Mouse (Mus musculus) cerebellum, adult (tissue): ENCODE measurements around the gene Pthlh.
A peak's percentile ranks its signal among the peaks of the same experiment; 100 is the strongest.
"Not testable (repeated sequence)": the region's sequence is repeated elsewhere in the genome, so short reads cannot be mapped to it uniquely, and the experiment has no call there.

ENCODE experiments used
- ATAC-seq: cut with Nextera tagmentation; 2 replicates; pipeline ENCODE4 v1.9.2; 2017; ENCODE audit warnings: mild to moderate bottlenecking, moderate library complexity, mixed read lengths; ENCODE audit not compliant: insufficient number of reproducible peaks, low FRiP score, low TSS enrichment

Pthlh gene

DNA sequence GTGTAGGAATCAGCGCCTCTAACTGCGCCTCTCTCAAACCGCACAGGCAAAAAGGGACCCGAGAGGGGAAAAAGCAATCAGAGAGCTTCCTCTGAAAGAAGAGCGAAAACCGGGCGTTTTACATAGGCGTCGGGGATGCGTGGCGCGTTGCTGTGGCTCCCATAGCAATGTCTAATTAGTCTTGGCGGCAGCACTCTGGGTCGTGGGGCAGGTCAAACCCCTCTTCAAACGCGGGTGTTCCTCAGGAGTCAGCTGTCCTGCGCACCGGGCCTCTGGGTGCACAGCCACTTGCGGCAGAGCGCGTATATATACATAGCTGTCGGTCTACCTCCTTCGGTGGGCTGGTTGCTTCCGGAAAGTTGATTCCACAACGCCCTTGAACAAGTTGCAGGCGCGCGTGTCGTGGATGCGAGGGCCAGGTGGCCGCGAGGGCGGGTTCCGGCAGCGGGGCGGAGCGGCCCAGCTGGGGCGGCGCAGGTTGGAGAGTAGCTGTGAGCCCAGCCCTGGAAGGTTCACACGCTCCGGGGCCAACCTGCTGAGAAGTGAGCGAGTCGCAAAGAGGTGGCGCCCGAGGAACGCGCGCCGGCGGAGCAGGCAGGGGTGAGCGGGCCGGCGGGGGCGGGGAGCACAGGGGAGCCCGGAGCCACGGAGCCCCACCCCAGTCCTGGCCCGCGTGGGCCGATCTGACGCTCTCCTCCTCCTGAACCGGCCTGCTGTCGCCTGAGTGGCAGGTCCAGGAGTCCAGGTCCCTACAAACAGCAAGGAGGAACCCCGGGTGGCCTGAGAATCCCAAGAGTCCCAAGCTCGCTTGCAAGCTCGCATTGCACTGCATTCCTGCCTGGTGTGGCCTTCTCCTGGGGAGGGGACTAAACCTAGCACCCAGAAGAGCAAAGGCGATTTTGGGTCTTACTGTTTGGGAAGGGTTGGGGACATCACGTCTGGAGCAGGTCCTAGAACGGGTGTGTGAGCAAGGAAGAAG is at the start of gene Pthlh:
TSS of gene Pthlh (minus strand) at position 597 of the 979 bp plus-strand sequence.
- peak; percentile 56; the same call in 1 of the 2 replicates for ATAC-seq

DNA sequence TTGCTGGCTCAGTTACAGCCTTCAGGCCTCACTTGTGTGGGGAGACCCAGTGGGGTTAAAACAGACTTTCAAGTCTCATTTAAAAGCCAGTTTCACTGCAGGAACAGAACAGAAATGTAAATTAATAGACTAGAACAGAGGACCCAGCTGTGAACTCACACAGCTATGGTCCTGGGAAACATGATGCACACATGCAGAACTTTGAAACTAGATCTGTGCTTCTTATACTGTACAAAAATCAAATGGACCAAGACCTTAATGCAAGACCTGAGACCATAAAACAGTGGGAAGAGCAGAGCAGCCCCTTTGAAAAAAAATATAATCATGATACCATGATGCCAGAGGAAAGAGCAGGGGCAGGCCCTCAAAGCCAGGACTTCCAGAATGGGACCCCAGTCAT is 49.3 kb upstream of the Pthlh start:
- no peak for ATAC-seq

DNA sequence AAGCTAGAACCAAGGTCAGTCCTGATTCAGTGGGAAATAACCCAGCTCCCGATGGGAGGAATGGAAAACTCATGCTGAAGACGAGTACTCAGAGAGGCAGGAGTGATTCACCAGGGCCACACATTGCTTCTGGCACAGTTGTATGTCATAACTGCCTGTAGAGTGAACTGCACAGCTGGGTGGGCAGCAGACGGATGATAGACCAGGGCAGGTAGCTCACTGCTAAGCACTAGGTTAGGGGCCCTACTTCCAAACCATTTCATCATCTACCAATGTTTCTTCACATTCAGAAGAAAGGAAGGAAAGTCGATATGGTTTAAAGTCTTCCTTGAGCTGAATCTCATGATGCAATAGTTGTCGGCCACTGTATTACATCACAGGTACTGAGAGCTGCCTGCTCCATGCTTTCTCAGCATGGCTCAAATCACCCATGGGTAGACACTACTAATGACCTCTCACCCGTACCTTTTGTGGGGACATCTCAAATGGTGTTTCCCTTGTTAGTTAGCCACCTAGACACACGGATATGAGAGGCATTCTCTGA is 46.5 kb upstream of the Pthlh start:
- ATAC-seq: no peak

DNA sequence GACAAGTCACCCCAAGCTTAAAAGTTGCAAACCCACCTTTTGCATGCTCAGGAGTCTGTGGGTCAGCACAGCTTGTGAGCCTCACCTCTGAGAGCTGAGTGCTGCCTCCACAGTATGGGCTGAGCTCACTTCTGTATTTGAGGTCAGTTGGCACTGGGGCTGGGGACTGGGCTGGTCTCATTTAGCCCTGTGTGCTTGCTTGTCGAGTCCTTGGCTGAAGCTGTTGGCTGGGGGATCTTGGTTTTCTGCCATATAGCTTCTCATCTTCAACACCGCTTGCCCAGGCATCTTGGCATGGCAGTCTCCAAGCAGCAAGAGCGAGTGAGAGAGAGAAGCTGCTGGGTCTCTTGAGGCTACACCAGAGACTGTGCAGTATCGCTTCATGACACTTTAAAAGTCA is 46.1 kb upstream of the Pthlh start:
- 0 out of 2 replicates have a peak, but pooled peaks have one; percentile 45 for ATAC-seq

DNA sequence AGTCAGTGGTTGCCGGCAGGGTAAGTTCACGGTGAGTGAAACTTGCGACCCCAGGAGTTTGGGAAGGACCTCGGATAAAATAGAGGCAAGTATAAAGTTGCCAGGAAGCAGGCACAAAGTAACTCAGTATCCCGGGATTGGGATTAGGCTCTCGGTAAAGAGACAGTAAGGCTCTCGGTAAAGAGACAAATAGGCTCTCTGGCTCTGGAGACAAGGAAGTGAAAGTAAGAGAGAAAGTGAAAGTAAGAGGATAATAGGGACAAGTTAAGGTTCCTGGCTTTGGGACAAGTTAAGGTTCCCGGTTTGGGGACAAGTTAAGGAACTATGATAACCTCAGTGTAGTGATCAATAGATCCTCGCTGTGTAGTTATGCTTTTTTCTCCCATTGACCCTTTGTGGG is 40.3 kb upstream of the Pthlh start:
- not testable (repeated sequence) for ATAC-seq

DNA sequence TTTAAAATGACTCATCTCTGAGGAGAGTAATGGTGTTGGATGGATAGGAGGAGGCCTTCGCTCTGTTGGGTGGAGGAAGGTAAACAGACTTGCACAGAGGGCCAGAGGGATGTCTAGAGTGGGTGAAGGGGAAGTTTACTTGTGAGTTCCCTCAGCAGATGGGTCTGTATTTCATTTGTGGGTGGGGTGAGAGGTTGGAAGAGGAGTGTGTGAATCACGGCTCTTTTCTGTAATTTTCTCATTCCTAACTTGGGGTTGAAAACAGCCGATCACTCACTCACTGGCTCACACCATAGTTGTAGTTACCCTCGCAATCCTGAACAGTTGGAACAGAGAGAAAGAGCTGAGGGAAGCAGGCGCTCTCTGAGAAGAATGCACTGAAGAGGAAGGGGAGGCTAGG is 35.6 kb upstream of the Pthlh start:
- no peak for ATAC-seq

DNA sequence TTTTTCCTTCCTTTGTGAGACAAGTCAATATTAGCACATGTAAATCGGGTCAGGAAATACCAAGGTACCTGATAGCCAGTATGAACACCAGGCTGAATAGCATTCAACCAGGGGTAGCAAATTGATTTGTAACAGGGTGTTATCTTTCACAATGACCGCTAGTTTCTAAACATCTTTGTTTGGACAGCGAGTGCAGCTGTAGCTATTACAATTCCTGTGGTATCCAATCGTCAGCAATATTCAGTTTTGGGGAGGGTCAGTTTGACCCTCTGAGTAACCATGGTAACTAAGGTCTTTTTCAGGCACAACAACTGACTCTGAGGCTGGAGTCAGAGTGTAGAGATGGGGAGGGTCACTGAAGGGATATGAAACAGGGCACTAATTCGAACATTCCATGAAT is 15.3 kb upstream of the Pthlh start:
- no peak for ATAC-seq

DNA sequence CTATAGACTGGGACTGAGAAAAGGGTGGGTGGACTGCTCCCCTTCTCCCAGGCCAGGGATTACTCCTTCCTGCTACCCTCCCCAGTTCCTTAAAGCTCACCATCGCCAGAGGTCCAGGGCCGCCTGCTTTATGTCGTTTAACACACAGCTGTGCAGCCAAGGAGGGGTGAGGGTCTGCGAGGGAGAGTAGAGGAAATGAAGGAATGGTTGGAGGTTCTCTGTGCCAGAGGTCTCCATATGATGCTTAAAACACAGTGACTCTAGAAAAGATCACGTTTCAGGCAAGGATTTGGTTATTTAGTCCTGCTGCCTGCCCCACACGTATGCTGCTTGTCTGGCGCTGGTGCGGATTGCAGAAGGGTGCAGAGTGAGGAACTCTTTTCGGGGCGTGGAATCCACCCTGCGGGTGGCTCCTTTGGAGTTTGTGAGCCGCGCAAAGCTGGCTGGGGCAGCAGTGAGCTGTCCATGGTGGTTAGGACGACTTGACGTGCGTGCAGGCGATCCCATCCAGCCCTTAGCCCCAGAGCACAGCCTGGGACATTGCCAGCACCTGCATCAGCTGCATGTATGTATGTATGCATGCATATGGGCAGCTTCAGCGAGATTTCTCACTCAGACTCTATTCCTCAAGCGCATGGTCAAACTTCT is 4.3 kb upstream of the Pthlh start:
- no peak for ATAC-seq

DNA sequence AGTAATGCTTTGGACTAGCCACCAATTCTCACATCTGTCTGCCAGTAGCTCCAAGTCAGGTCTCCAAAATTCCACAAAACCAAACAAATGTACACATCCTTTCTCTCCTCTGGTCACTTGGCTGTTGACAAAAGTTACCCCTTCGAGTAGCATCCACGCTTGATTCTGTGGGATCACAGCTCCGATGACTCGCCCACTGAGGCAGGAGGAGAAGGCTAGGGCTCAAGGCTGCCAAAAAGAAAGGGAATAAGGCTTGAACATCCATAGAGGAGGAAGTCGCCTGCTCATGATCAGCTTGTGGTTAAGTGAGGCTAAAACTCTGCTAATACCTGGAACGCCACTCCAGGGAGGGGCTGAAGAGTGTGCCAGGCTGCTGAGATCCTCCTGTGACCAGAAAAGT is 2.5 kb upstream of the Pthlh start:
- no peak for ATAC-seq

DNA sequence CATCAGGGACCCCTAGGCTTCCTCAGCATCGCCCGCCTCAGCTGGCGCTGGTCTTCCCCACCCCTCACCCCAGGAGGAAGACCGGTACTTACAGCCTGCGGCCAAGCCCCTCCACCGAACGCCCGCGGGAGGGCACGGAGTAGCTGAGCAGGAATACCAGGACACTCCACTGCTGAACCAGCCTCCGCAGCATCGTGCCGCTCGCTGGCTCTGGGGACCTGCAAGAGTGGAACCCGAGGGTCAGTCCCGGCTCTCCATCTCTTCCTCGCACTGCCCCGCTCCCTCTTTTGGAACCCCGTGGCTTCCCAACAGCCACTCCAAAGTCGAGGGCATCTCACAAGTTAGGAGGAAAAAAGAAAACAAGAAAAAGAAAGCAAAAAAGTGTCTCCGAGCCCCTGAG is 805 bp downstream of the Pthlh start:
- no peak for ATAC-seq

DNA sequence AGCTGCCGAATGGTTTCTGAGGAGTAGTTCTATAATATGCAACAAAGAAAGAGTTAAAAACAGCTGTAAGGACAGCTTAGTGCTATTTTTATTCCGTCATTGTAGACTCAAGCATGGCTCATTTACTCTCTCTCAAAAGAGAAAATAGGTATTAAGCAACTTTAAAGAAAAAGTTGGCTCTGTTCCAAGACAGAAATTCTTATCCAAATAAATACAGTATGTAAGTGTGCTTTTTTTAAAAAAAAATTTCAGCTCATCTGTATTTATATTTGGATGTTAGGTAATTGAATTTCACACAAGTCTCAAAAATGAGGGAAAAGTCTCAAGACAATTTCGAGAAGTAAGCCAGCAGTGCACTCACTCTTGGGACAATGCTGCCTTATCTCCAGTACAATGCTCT is 2.4 kb downstream of the Pthlh start:
- ATAC-seq: no peak

DNA sequence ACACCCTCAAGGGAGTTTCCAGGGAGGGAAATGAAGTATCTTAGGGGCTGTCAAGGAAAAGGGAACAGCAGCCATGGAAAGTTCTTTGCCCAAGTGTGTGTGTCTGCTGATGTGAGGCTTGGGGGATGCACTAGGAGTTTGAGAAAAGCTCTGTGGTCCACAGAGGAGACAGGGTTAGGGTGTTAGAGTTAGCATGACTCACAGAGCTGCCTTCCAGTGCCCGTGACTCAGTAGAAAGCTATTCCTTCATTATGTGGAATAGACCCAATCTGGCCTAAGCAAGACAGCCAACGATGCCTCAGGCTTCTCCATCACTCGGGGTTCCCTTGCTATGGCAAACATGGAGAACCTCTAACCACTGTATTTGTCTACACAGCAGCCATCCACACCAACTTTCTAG is 3.2 kb downstream of the Pthlh start:
- ATAC-seq: no peak

DNA sequence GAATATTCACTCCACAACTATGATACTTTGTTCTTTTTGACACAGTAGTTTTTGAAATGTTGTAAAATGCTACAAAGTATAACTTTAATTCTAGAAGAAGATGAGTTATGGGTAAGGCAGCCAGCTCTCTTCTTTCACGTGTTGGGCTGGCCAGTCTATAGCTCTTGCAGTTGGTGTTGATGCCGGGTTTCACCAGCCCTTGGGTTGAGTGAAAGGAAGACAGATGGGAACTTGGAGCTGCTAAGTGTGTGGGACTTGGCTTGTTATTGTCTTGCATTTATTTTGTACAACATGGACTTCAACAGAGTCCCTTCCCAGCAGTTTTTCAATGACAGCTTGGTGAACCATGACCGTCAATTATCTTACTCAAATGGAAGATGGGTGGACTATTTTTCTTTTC is 16.2 kb downstream of the Pthlh start:
- ATAC-seq: no peak

DNA sequence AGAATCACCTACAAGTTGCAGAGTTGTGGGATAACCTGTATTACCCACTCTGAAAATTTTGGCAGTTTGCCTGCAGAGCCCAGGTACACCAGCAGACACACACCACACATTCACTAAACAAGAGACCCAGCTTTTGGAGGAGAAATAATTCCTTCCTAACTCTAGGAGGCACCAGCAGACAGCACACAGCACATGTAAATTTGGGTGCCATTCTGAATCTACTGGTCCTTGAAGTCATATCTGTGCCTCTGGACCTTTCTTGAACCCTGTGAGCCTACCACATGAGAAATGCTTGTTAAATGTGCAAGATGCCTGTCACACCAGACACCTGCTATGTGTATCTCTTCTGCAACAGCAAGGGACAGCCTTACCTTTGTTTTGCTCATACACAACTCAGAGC is 19.7 kb downstream of the Pthlh start:
- ATAC-seq: no peak

DNA sequence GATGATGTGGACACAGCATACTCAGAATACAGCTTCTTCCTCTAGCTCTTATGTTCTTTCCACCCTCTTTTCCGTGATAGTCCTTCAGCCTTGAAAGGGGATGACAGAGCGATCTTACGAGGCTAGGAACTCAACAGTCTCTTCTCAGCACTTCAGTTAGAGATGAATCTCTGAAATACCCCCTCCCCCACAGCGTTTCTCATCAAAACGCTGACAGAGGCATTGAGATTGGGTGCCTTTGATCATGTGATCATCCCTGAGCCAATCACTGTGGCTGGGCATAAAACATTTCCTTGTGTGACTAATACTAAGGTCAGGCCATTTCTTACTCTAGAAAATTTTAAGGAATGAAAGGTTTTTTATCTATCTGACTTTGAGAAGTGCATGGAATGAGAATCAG is 20.3 kb downstream of the Pthlh start:
- ATAC-seq: no peak

DNA sequence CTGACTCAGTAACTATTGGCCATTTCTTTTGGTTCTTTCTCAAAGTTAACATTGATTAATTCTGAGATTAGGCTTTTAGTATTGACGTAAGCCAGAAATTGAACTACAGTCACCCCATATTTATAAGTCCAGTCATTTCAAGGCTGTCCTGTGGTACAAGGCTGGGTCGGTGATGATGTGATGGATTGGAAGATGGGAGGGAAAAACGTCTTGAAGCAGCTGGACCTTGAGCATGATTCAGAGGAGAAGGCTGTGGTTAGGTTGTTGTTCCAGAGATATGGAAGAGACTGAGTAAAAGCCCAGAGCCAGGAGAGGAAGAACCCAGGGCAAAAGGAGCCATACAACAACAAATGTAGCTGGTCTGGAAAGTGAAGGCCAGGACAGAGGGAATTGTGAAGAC is 22.4 kb downstream of the Pthlh start:
- no peak for ATAC-seq

DNA sequence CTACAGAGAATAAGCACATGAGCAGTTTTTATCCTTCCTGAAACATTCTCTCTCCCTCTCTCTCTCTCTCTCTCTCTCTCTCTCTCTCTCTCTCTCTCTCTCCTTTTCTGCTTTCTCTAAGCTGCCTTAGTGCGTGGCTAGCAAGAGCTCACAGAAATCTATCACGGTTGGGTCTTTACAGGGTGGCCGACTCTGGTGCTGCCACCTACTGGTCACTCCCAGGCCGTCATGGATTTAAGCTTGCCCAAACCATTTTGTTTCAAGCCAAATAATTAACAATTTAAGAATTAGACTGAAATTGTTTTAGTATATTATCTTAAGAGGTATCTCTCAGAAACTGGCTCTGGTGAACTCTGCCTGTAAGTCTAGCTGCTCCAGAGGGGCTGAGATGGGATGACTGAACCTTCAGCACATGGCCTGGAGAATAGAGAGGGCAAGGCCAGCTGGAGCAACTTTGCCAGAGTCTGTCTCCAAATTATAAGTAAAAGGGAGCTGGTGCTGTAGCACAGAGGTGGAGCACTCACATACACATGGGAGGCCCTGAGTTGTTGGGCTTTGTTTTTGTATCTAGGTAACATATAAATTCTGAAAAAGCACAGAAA is 23.7 kb downstream of the Pthlh start:
- ATAC-seq: 0 out of 2 replicates have a peak, but pooled peaks have one; percentile 42

DNA sequence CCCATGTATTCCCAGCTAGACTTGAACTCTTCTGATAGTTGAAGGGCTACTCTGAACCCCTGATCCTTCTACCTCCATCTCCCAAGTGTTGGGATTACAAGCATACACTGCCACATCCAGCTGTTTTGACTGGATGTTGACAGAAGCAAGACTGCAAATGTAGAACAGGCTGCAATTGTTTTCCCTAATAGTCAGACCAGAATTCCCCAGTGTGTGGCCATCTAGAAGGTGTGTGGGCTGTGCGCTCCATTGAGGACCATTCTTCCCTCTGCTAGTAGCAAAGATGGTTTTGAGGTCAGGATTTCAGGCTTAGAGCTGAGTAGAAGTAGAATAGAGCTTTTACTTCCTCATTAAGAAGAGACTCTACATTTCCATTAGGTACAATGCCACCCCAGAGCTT is 37.3 kb downstream of the Pthlh start:
- ATAC-seq: no peak

DNA sequence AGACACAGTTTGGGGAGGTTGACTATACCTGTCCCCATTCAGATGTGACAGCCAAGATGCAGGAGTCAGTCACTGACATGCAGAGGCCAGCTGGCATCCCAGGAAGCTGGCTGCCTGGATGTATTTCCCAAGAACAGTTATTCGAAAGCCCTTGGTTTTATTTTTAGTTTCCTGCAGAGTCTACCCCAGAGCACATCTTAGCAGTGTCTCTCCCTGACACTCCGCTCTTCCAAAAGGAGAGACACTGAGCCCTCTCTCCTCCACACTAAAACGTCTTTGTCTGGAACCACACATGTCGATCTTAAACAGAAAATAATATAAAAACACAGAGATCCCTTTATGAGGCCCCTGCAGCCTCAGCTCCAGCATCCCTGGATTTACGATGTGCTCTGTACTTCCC is 44.9 kb downstream of the Pthlh start:
- no peak for ATAC-seq

DNA sequence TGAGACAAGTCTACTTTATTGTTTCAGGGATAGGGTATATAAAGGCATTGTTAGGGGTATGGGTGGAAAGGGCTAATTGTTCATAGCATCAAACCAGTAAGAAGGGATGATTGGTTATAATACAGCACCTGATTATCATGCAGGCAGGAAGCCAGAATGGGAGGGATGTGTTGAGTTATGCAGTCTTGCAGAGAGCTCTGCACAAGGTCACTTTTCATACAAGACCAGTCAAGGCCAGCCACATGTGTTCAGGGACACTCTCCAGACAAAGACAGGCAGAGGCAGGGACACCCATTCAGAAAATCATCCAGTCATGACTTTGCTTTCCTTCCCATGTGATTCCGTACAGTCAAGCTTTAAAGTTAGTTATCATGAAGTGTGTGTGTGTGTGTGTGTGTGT is 47.8 kb downstream of the Pthlh start:
- no peak for ATAC-seq

DNA sequence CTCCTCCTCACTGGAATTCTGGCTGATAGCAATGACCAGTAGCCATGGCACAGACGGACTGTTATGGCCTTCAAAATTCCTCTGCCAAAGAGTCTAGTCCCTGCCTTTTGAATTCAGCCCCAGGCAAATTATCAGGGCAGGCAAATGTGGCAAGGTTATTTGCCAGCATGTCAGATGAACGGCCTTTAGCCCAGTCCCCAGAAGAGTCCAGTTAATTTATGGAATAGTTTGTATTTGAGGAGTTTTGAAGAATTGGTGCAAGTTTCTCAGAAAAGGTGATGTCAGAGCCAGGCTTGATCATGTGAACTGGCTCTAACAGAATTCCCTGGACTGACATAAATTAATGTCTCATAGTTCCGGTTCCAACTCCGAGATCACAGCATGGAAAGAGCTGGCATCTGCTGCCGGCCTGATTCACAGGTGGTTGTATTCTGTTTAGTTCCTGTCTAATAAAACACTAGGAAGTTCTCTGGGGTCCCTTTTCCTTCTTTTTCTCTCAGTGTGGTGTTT is 56.1 kb downstream of the Pthlh start:
- no peak for ATAC-seq
